Mouse (Mus musculus) lung, postnatal 0 days (tissue): ENCODE data around the gene Top1. TPM values are rescaled to one million over a fixed set of nuclear protein-coding genes. Genes with fewer than 3 reads are reported as not detected.

Experiments
- ATAC-seq: fragments of 200-750 bp; cut with Nextera tagmentation; 2 replicates; pipeline ENCODE4 v1.8.0; 2017; ENCODE audit warnings: moderate library complexity
- DNase-seq: peaks from one replicate; pipeline ENCODE4 v3.0.0-alpha.2; 2016; ENCODE audit warnings: low spot score
- H3K27ac ChIP-seq: fragments of 300-500 bp; sonication (generic); 2 replicates; pipeline ENCODE4 v1.5.1; 2014; ENCODE audit warnings: antibody characterized with exemption, mild to moderate bottlenecking, low read length, mixed read lengths
- H3K27me3 ChIP-seq: fragments of 300-500 bp; sonication (generic); replicated peaks from 2 replicates; pipeline ENCODE4 v1.6.1; 2014; ENCODE audit warnings: low read length, mixed read lengths; ENCODE audit not compliant: insufficient read depth
- H3K36me3 ChIP-seq: fragments of 300-500 bp; sonication (generic); 2 replicates; pipeline ENCODE4 v1.6.1; 2014; ENCODE audit warnings: low read length, mixed read lengths; ENCODE audit not compliant: insufficient read depth
- H3K4me1 ChIP-seq: fragments of 300-500 bp; sonication (generic); 2 replicates; pipeline ENCODE4 v1.6.1; 2014; ENCODE audit warnings: antibody characterized with exemption, low read depth, low read length, mixed read lengths; ENCODE audit not compliant: insufficient read depth
- H3K4me2 ChIP-seq: fragments of 300-500 bp; sonication (generic); replicated peaks from 2 replicates; pipeline ENCODE4 v1.6.1; 2014; ENCODE audit warnings: low read depth, mild to moderate bottlenecking, low read length, moderate library complexity, mixed read lengths
- H3K4me3 ChIP-seq: fragments of 300-500 bp; sonication (generic); 2 replicates; pipeline ENCODE4 v1.5.1; 2014; ENCODE audit warnings: low read depth, low read length
- H3K9ac ChIP-seq: fragments of 300-500 bp; sonication (generic); replicated peaks from 2 replicates; pipeline ENCODE4 v1.6.1; 2014; ENCODE audit warnings: low read depth, mild to moderate bottlenecking
- H3K9me3 ChIP-seq: fragments of 300-500 bp; sonication (generic); 2 replicates; pipeline ENCODE4 v1.6.1; 2016; ENCODE audit warnings: low read length, mixed read lengths
- CTCF ChIP-seq: IDR thresholded peaks from 2 replicates; pipeline ENCODE4 v1.5.1; 2016; ENCODE audit warnings: antibody characterized with exemption, mild to moderate bottlenecking
- EP300 ChIP-seq: IDR thresholded peaks from 2 replicates; pipeline ENCODE4 v1.6.1; 2016; ENCODE audit warnings: antibody characterized with exemption, mild to moderate bottlenecking, control low read depth
- WGBS: fragments of 180-500 bp; shearing (Covaris S2); extraction: QIAGEN DNeasy Blood & Tissue Kit; methylation state at CpG from one replicate; pipeline ENCODE4 v1.1.7; 2014; 5-methylcytosine and 5-hydroxymethylcytosine counted together
- polyA plus RNA-seq: library from polyadenylated mRNA; unstranded; fragments of >200 nt; fragmentation: Nextera tagmentation; extraction: Ambion mirVana; gene quantifications from 2 replicates; pipeline ENCODE4 v1.2.1, GENCODE M21; 2015

The Top1 gene
- polyA plus RNA-seq, 1 experiment from 2014 or later = 38.7 TPM

DNA sequence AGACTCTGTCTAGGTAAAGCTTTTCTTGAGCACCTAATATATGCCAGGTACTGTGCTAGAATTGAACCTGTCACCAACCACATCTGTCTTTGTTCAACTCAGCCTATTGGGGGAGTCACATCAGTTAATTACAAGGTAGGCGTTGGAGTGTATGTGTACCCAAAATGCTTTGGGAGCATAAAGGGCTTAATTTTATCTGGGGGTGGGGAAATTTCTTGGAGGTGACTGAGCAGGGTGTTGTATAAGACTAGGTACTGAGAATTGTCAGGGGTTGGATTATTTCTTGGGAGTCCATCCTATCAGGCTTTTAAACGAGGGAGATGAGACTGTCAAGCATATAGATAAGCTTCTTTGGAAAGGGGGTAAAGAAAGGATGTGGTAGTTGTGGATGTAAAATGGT, 2.4 kb downstream of the Top1 start:
- Histone ChIP-seq H3K4me3 (peak overlapping the region; percentile 100), H3K27ac (no peak overlapping the region), H3K4me1 (peaks cover 14% of the 10 kb centered on the region; the same call in 1 of the 2 replicates), H3K9me3 (no peaks in the 10 kb centered on the region), H3K9ac (no peak overlapping the region), H3K27me3 (no peaks in the 10 kb centered on the region), H3K36me3 (0 out of 2 replicates have a peak, but pooled peaks cover 3% of the 10 kb centered on the region), H3K4me2 (peak overlapping the region; percentile 59)
- 34% methylated on average over 2 of the region's 2 CpGs for WGBS
- TF ChIP-seq CTCF = no peak
- TF ChIP-seq EP300 = no peak
- DNase-seq = no peak
- no peak for ATAC-seq

- DNase-seq (no peak), ATAC-seq (no peak)
- 80% methylated on average over 2 of the region's 2 CpGs for WGBS
- H3K36me3 ChIP-seq = 0 out of 2 replicates have a peak, but pooled peaks cover 6% of the 10 kb centered on the region
- H3K27ac ChIP-seq = no peak overlapping the region
- no peaks in the 10 kb centered on the region for H3K27me3 ChIP-seq
- H3K9me3 ChIP-seq = no peaks in the 10 kb centered on the region
- H3K4me3 ChIP-seq = peak overlapping the region; percentile 100; the same call in 1 of the 2 replicates
- peaks cover 14% of the 10 kb centered on the region; the same call in 1 of the 2 replicates for H3K4me1 ChIP-seq
- no peak overlapping the region for H3K9ac ChIP-seq
- TF ChIP-seq CTCF = no peak
- no peak for TF ChIP-seq EP300
- H3K4me2 ChIP-seq = peak overlapping the region; percentile 59
Measured at GRCm38 (mm10) chr2:160649072-160649471, 3.4 kb downstream of the Top1 start.

DNA sequence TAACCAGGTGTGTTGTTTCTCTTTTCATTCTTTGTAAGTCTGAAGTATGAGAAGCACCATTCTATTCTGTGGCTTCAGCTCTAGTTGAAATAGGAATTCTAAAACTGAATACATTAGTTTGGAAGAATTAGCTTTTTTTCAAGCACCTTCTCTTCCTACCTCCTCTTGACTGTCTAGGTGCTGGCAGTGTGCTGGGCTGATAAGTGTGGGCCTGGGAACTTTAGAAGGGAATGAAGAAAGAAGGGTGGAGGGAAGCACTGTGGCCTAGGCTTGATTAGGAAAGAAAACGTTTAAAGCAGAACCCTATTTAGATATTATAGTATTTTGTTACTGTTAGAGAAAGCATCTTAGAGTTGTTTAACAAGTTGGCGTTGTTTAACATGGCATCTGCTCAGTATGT, 5.5 kb downstream of the Top1 start:
- Histone ChIP-seq H3K27me3 (no peaks in the 10 kb centered on the region), H3K27ac (no peak overlapping the region), H3K4me1 (peaks cover 14% of the 10 kb centered on the region; the same call in 1 of the 2 replicates), H3K36me3 (peaks cover 12% of the 10 kb centered on the region; the same call in 1 of the 2 replicates), H3K9ac (no peak overlapping the region), H3K9me3 (no peaks in the 10 kb centered on the region), H3K4me3 (no peak overlapping the region), H3K4me2 (no peak overlapping the region)
- no peak for TF ChIP-seq EP300
- no peak for TF ChIP-seq CTCF
- ATAC-seq (no peak), DNase-seq (no peak)
- WGBS = 52% methylated on average over 2 of the region's 2 CpGs

- Histone ChIP-seq H3K4me2 (no peak overlapping the region), H3K4me1 (peaks cover 7% of the 10 kb centered on the region; the same call in 1 of the 2 replicates), H3K9me3 (no peaks in the 10 kb centered on the region), H3K27ac (no peak overlapping the region), H3K4me3 (no peak overlapping the region), H3K27me3 (no peaks in the 10 kb centered on the region), H3K36me3 (peaks cover 12% of the 10 kb centered on the region; the same call in 1 of the 2 replicates), H3K9ac (no peak overlapping the region)
- ATAC-seq (no peak), DNase-seq (no peak)
- 78% methylated on average over 2 of the region's 2 CpGs for whole genome bisulfite sequencing
- TF ChIP-seq EP300 = no peak
- TF ChIP-seq CTCF = no peak
Measured at GRCm38 (mm10) chr2:160653218-160653617, 7.5 kb downstream of the Top1 start.

- Histone ChIP-seq H3K27me3 (no peaks in the 10 kb centered on the region), H3K27ac (no peak overlapping the region), H3K4me1 (no peaks in the 10 kb centered on the region), H3K4me2 (no peak overlapping the region), H3K4me3 (no peak overlapping the region), H3K36me3 (peaks cover 12% of the 10 kb centered on the region; the same call in 1 of the 2 replicates), H3K9me3 (no peaks in the 10 kb centered on the region), H3K9ac (no peak overlapping the region)
- no peak for DNase-seq
- WGBS = 96% methylated on average over 1 of the region's 1 CpGs
- TF ChIP-seq EP300 = no peak
- TF ChIP-seq CTCF = no peak
- no peak for ATAC-seq
Measured at GRCm38 (mm10) chr2:160655561-160655960, 9.9 kb downstream of the Top1 start.

GRCm38 (mm10) chr2:160656234-160656633, 10.5 kb downstream of the Top1 start:
- Histone ChIP-seq H3K9ac (no peak overlapping the region), H3K36me3 (peaks cover 12% of the 10 kb centered on the region; the same call in 1 of the 2 replicates), H3K4me1 (no peaks in the 10 kb centered on the region), H3K4me3 (no peak overlapping the region), H3K4me2 (no peak overlapping the region), H3K27ac (no peak overlapping the region), H3K9me3 (no peaks in the 10 kb centered on the region), H3K27me3 (no peaks in the 10 kb centered on the region)
- 77% methylated on average over 1 of the region's 1 CpGs for WGBS
- TF ChIP-seq EP300 = no peak
- ATAC-seq = no peak
- DNase-seq = no peak
